Mouse (Mus musculus) G1E (cell line): ENCODE measurements around the gene Agfg2.

Experiments
- CTCF ChIP-seq: IDR thresholded peaks from 2 replicates; pipeline ENCODE4 v1.5.1; 2012; ENCODE audit warnings: low read depth, low read length, inconsistent platforms, mixed read lengths
- GATA1 ChIP-seq: IDR thresholded peaks from 2 replicates; pipeline ENCODE4 v1.6.1; 2012; ENCODE audit warnings: borderline replicate concordance, low read length, inconsistent platforms, mixed read lengths
- POLR2AphosphoS5 ChIP-seq: IDR thresholded peaks from 2 replicates; pipeline ENCODE4 v1.6.1; 2012; ENCODE audit warnings: low read depth, low read length, inconsistent platforms; ENCODE audit not compliant: insufficient replicate concordance

GRCm38 (mm10) chr5:137652474-137652873 lies 32.1 kb downstream of the Agfg2 start:
- TF ChIP-seq CTCF (peak; percentile 70), GATA1 (no peak), POLR2AphosphoS5 (no peak)
